In the genomic region with DNA sequence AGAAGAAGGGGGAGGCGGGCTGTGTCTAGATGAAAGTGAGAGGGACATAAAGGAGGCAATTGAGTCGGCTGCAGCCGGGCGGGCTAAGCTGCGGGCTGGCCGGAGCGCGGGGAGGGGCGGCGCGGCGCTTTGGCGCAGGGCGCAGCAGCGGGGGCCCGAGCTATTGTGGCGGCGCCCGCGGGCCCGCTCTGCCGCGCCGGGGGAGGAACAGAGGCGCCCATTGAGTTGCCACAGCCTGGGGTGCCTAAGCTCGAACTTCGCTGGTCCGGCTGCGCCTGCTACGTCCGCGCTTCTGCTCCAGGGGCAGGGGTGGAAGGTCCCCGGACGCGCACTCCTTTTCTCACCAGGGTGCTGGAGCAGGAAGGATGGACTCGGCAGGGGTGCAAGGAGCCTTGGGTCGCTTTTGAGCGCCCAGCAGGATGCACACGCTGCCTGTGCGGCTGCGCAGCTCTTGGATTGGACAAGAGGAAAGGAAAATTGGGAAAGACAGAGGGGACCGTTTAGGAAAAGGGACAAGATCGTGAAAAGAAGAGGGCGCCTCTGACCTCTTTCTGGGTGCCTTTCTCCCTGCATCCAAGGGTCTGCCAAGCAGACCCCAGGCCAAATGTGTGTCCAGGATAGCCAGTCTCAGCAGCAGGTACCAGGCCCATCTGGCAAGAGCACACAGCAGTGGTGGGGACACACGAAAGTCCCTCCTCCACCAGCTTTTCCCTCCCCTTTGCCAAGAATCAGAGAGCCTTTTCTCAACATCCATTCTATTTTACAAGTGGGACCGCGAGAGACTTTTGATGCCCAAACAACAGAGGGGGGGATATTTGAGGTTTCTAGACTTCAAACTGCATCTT, we compare ENCODE assay signal across 9 mouse cellular contexts. TPM values are rescaled to one million over a fixed set of nuclear protein-coding genes. Genes with fewer than 3 reads are reported as not detected.
DNase-seq lines count a peak whose midpoint lies in the region; ATAC-seq and TF ChIP-seq lines count a peak whose summit lies in the region.
"Had no signal": no experiment of that assay in that cellular context is flagged by ENCODE, and none has a peak within 500 bp of the region (broad histone marks: within the 10 kb centered on the region; RNA-seq: fewer than 3 reads in every experiment).

No protein-coding gene starts in this region.

- no peak overlapping the region for H3K9ac ChIP-seq in lung, embryonic 15.5 days
- H3K9ac ChIP-seq in embryonic facial prominence, embryonic 12.5 days = peak overlapping the region; percentile 67
- no peak overlapping the region for H3K9ac ChIP-seq in intestine, postnatal 0 days (ENCODE audit: low read depth, low read length)
- no peak overlapping the region for H3K9ac ChIP-seq in stomach, embryonic 16.5 days (ENCODE audit: low read length)

- no peak for DNase-seq in lung, adult 2 months
- DNase-seq in gastrocnemius, adult 8-10 months (ENCODE audit: low spot score in 2 of 2) = no peak
- no peak for DNase-seq in left cerebral cortex, adult 11 months (ENCODE audit: low spot score)
- DNase-seq: lung, postnatal 14 days had no signal

- TF ChIP-seq CTCF in lung, adult 2 months (IDR thresholded peaks at IDR 0.05; ENCODE audit: insufficient read depth, low read length) = no peak
- TF ChIP-seq CTCF in intestine, postnatal 0 days (IDR thresholded peaks at IDR 0.05; ENCODE audit: low read depth) = no peak

- no peak overlapping the region for H3K27ac ChIP-seq in lung, embryonic 15.5 days
- peak overlapping the region; percentile 88 for H3K27ac ChIP-seq in embryonic facial prominence, embryonic 12.5 days
- no peak overlapping the region for H3K27ac ChIP-seq in intestine, postnatal 0 days (ENCODE audit: low read depth, low read length)
- H3K27ac ChIP-seq in stomach, embryonic 16.5 days (ENCODE audit: low read length) = no peak overlapping the region

- H3K27me3 ChIP-seq in lung, embryonic 15.5 days = peaks cover 99% of the 10 kb centered on the region
- peaks cover 47% of the 10 kb centered on the region for H3K27me3 ChIP-seq in embryonic facial prominence, embryonic 12.5 days
- peaks cover 97% of the 10 kb centered on the region for H3K27me3 ChIP-seq in intestine, postnatal 0 days (replicated peaks; ENCODE audit: control insufficient read depth, insufficient read depth, low read length)
- peaks cover 83% of the 10 kb centered on the region for H3K27me3 ChIP-seq in stomach, embryonic 16.5 days (ENCODE audit: control insufficient read depth, insufficient read depth, low read length)

- H3K4me3 ChIP-seq in lung, embryonic 15.5 days = peak overlapping the region; percentile 26
- H3K4me3 ChIP-seq in lung, adult 2 months (replicated peaks; ENCODE audit: extremely low read depth, low read depth, low read length) = no peak overlapping the region
- H3K4me3 ChIP-seq in embryonic facial prominence, embryonic 12.5 days = peak overlapping the region; percentile 53
- H3K4me3 ChIP-seq in intestine, postnatal 0 days (ENCODE audit: low read depth, low read length) = peak overlapping the region; percentile 17; the same call in 1 of the 2 replicates
- H3K4me3 ChIP-seq in stomach, embryonic 16.5 days (replicated peaks; ENCODE audit: low read length) = peak overlapping the region; percentile 17; the same call in 1 of the 2 replicates

- 1% methylated on average over 47 of the region's 47 CpGs for WGBS in lung, embryonic 15.5 days
- WGBS in lung, adult 2 months = 2% methylated on average over 45 of the region's 47 CpGs
- 1% methylated on average over 46 of the region's 47 CpGs for WGBS in embryonic facial prominence, embryonic 12.5 days
- WGBS in intestine, postnatal 0 days = 2% methylated on average over 37 of the region's 47 CpGs
- under 1% methylated on average over 47 of the region's 47 CpGs for WGBS in stomach, embryonic 16.5 days

- peaks cover 5% of the 10 kb centered on the region; the same call in 1 of the 2 replicates for H3K4me1 ChIP-seq in lung, embryonic 15.5 days
- no peaks in the 10 kb centered on the region for H3K4me1 ChIP-seq in lung, adult 2 months (ENCODE audit: control insufficient read depth, insufficient read depth, low read length)
- 0 out of 2 replicates have a peak, but pooled peaks cover 4% of the 10 kb centered on the region for H3K4me1 ChIP-seq in embryonic facial prominence, embryonic 12.5 days
- no peaks in the 10 kb centered on the region for H3K4me1 ChIP-seq in intestine, postnatal 0 days (replicated peaks; ENCODE audit: control insufficient read depth, insufficient read depth, low read length)
- no peaks in the 10 kb centered on the region for H3K4me1 ChIP-seq in stomach, embryonic 16.5 days (ENCODE audit: control insufficient read depth, insufficient read depth, low read length)

- no peak; the same call in 1 of the 2 replicates for ATAC-seq in lung, embryonic 15.5 days (ENCODE audit: borderline replicate concordance, extremely low read depth, low FRiP score, low TSS enrichment)
- peak; percentile 61; the same call in 1 of the 2 replicates for ATAC-seq in embryonic facial prominence, embryonic 12.5 days (ENCODE audit: insufficient number of reproducible peaks, insufficient read depth, low FRiP score, low TSS enrichment)
- ATAC-seq in intestine, postnatal 0 days = no peak
- ATAC-seq in stomach, embryonic 16.5 days (ENCODE audit: insufficient read depth, low FRiP score) = 0 out of 2 replicates have a peak, but pooled peaks have one; percentile 33
- ATAC-seq in erythroblast, adult 5-6 weeks (replicated peaks; ENCODE audit: low FRiP score, poor library complexity, severe bottlenecking) = no peak

- no peak for TF ChIP-seq POLR2A in lung, adult 2 months (IDR thresholded peaks at IDR 0.05; ENCODE audit: borderline replicate concordance, extremely low read depth, low read depth, low read length)

- H3K4me2 ChIP-seq in lung, embryonic 15.5 days = peak overlapping the region; percentile 52
- peak overlapping the region; percentile 58 for H3K4me2 ChIP-seq in embryonic facial prominence, embryonic 12.5 days (replicated peaks)
- 0 out of 2 replicates have a peak overlapping the region, but pooled peaks have one; percentile 27 for H3K4me2 ChIP-seq in intestine, postnatal 0 days (replicated peaks; ENCODE audit: low read depth)
- peak overlapping the region; percentile 19; the same call in 1 of the 2 replicates for H3K4me2 ChIP-seq in stomach, embryonic 16.5 days (ENCODE audit: low read depth, low read length)

- no peaks in the 10 kb centered on the region for H3K9me3 ChIP-seq in lung, embryonic 15.5 days
- H3K9me3 ChIP-seq in embryonic facial prominence, embryonic 12.5 days = no peaks in the 10 kb centered on the region
- no peaks in the 10 kb centered on the region for H3K9me3 ChIP-seq in intestine, postnatal 0 days (ENCODE audit: control insufficient read depth)
- no peaks in the 10 kb centered on the region for H3K9me3 ChIP-seq in stomach, embryonic 16.5 days (replicated peaks; ENCODE audit: control insufficient read depth, low read length)

- H3K36me3 ChIP-seq in lung, embryonic 15.5 days = no peaks in the 10 kb centered on the region
- H3K36me3 ChIP-seq in embryonic facial prominence, embryonic 12.5 days = no peaks in the 10 kb centered on the region
- no peaks in the 10 kb centered on the region for H3K36me3 ChIP-seq in intestine, postnatal 0 days (ENCODE audit: control insufficient read depth, insufficient read depth)
- H3K36me3 ChIP-seq in stomach, embryonic 16.5 days (ENCODE audit: control insufficient read depth, insufficient read depth, low read length) = no peaks in the 10 kb centered on the region

RNA-seq across cellular contexts. Expression of gene Pax3, which starts 7.2 kb away (rescaled TPM):
- polyA plus RNA-seq in lung, embryonic 15.5 days (2015; fragmentation: Nextera tagmentation; extraction: Ambion mirVana) = 0.04 and 0.06 TPM in 2 replicates
- not detected in 2 replicates for polyA plus RNA-seq in lung, adult 2 months (2012; rRNA removed)
- 28.4 and 37.5 TPM in 2 replicates for polyA plus RNA-seq in embryonic facial prominence, embryonic 12.5 days (2016; fragmentation: Nextera tagmentation; extraction: Ambion mirVana)
- not detected in 2 replicates for polyA plus RNA-seq in intestine, postnatal 0 days (2015; fragmentation: Nextera tagmentation; extraction: Ambion mirVana)
- 0.09 and 0.12 TPM in 2 replicates for polyA plus RNA-seq in stomach, embryonic 16.5 days (2015; fragmentation: Nextera tagmentation; extraction: Ambion mirVana)
- total RNA-seq in erythroblast, adult 5-6 weeks (2015; ENCODE audit: low replicate concordance) = not detected in 2 replicates
- not detected in 2 replicates for total RNA-seq in erythroblast, adult 5-6 weeks (2017; ENCODE audit: low replicate concordance)
- not detected for total RNA-seq in gastrocnemius, adult 8-10 months (2022)

Comparison
In these comparisons a context has a peak if more than half of its experiments do, and no peak if none do; other contexts are left out.
1. ATAC-seq: peak in embryonic facial prominence, embryonic 12.5 days (single experiment) and stomach, embryonic 16.5 days (single experiment); none in lung, embryonic 15.5 days (single experiment), intestine, postnatal 0 days (single experiment) and erythroblast, adult 5-6 weeks (single experiment).
2. RNA of gene Pax3, which starts 7.2 kb away (polyA plus RNA-seq): 28.4 to 37.5 TPM in embryonic facial prominence, embryonic 12.5 days; 0.09 to 0.12 TPM in stomach, embryonic 16.5 days, 0.04 to 0.06 TPM in lung, embryonic 15.5 days, not detected in lung, adult 2 months and not detected in intestine, postnatal 0 days; every median in the first group is over 10 times any median in the second.
3. Peak in every context shown above with its lines, with median percentiles within 50 percentile points of each other: H3K4me2 ChIP-seq.